Mouse (Mus musculus) brain, embryonic 14.5 days (tissue): ENCODE results near the gene Grip1.

Experiments used
- CTCF ChIP-seq: fragments of 200-500 bp; IDR thresholded peaks from 2 replicates; pipeline ENCODE4 v1.5.1; 2012; ENCODE audit warnings: inconsistent platforms, mild to moderate bottlenecking, moderate library complexity, borderline replicate concordance; ENCODE audit not compliant: insufficient read depth, insufficient read length; ENCODE audit errors: extremely low read depth
- POLR2A ChIP-seq: fragments of 200-500 bp; IDR thresholded peaks from 2 replicates; pipeline ENCODE4 v1.6.1; 2012; ENCODE audit warnings: mild to moderate bottlenecking, inconsistent platforms, borderline replicate concordance; ENCODE audit not compliant: poor library complexity, insufficient read depth, insufficient read length, severe bottlenecking; ENCODE audit errors: extremely low read depth

- TF ChIP-seq CTCF (no peak), POLR2A (no peak)
Measured at GRCm38 (mm10) chr10:119935231-119935630, 481.6 kb downstream of the Grip1 start.
